Mouse (Mus musculus) heart, adult 2 months (tissue): Measurements from ENCODE around the gene Necab3.

Experiments
- CTCF ChIP-seq: fragments of 200-600 bp; IDR thresholded peaks from 2 replicates; pipeline ENCODE4 v1.8.1; 2022; ENCODE audit warnings: antibody characterized with exemption, mild to moderate bottlenecking, moderate library complexity
- POLR2A ChIP-seq: fragments of 200-500 bp; IDR thresholded peaks from 2 replicates; pipeline ENCODE4 v1.6.1; 2011; ENCODE audit warnings: mild to moderate bottlenecking, low read depth, low read length, control low read depth; ENCODE audit not compliant: insufficient read depth

GRCm38 (mm10) chr2:154510141-154510540 is 48.5 kb downstream of the Necab3 start:
- no peak for TF ChIP-seq CTCF
- no peak for TF ChIP-seq POLR2A
